Mouse (Mus musculus) heart, postnatal 4 days (tissue): ENCODE results near the gene Olfr1036. TPM values are rescaled to one million over a fixed set of nuclear protein-coding genes. Genes with fewer than 3 reads are reported as not detected.
"Not testable (repeated sequence)": the region's sequence is repeated elsewhere in the genome, so short reads cannot be mapped to it uniquely, and the experiment has no call there.

Experiments used
- DNase-seq: peaks from one replicate; pipeline ENCODE4 v3.0.0; 2021
- total RNA-seq, 2 experiments: library from RNA; stranded (reverse); gene quantifications; 2 replicates each; pipeline ENCODE4 v1.2.3; 2021

The Olfr1036 gene
- not detected for total RNA-seq

DNA sequence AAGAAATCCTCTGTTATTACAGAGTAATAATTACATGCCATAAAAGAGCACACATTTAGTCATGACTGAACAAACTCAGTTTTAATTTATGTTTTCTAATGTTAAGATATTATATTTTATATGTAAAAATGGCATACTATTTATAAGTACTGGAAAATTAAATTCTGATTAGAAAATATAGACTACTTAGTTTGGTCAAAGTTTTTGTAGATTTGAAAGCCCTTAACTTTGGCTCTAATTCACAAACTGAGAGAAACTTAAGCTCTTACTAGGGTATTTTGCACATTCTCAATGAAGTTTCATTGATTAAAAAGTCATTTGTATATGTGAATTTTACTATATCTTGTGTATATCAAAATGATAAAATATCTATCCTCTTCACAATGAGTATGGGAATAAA, at the start of gene Olfr1036:
Gene Olfr1036 (plus strand): TSS at position 301 of the 400 bp plus-strand sequence.
- DNase-seq: not testable (repeated sequence)

DNA sequence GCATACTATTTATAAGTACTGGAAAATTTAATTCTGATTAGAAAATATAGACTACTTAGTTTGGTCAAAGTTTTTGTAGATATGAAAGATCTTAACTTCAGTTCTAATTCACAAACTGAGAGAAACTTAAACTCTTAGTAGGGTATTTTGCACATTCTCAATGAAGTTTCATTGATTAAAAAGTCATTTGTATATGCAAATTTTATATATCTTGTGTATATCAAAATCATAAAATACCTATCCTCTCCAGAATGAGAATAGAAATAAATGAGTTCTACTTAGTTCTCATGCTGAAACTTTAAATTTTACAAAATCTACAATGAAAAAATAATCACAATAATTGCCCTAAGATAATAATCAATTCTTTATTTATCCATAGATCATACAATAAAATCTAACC, 28.2 kb upstream of the Olfr1036 start, which contains the start of gene Olfr1034:
Gene Olfr1034 (plus strand): TSS at position 301 of the 400 bp plus-strand sequence.
- no peak for DNase-seq

DNA sequence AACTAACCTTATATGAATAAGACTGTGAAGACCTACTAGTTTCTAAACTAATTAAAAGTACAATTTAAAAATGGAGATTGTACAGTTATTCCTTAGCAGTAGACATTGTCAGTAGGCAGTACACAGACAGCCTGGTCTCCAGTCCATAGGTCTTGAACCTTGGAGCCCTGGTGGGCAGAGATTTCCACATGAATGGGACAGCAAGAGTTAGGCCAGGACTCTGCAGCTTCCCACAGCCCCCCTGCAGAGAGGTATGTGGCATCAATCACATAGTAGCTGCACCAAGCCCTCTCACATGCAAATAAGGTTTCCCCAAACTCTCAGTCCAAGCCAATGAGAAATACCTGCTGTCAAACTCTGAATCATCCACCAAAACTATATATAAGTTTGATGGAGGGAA, 23.0 kb upstream of the Olfr1036 start:
- DNase-seq: not testable (repeated sequence)

DNA sequence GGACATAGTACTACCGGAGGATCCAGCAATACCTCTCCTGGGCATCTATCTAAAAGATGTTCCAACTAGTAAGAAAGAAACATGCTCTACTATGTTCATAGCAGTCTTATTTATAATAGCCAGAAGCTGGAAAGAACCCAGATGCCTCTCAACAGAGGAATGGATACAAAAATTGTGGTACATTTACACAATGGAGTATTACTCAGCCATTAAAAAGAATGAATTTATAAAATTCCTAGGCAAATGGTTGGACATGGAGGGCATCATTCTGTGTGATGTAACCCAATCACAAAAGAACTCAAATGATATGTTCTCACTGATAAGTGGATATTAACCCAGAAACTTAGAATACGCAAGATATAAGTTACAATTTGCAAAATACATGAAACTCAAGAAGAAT, 10.0 kb upstream of the Olfr1036 start:
- not testable (repeated sequence) for DNase-seq

DNA sequence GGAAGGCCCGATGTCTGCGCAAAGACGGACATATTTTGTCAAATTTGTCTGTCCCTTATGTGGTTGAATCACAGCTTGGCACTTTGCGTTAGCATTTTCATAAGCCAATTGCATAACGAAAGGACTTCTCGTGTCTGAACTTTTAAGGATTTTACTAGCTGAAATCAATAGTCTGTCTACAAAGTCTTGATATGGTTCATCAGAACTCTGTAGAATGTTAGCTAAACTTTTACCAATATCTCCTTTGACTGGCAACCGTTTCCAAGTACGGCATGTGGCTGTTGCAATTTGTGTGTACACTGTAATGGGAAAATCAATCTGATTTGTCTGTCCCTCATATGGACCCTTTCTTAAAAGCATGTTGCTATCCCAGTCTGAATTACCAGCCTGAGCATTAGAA, 3.6 kb upstream of the Olfr1036 start:
- DNase-seq: no peak

DNA sequence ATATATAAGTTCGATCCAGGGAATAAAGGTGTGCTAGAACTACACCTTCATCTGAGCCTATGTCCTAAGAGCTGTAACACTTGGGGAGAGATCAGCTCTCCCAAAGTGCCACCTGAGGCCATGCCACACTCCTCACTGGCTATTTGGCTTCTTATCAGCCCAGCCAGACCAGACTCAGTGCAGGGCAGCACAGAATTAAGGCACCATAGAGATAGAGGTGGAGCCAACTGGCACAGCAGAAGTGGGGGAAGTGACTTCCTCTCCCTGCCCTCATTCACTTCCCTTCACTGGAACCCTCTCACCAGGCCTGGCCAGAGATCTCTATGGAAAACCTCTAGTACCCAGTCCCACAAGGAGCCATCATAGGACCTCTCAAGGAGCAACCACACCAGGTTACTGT, 6.7 kb downstream of the Olfr1036 start:
- DNase-seq: not testable (repeated sequence)

DNA sequence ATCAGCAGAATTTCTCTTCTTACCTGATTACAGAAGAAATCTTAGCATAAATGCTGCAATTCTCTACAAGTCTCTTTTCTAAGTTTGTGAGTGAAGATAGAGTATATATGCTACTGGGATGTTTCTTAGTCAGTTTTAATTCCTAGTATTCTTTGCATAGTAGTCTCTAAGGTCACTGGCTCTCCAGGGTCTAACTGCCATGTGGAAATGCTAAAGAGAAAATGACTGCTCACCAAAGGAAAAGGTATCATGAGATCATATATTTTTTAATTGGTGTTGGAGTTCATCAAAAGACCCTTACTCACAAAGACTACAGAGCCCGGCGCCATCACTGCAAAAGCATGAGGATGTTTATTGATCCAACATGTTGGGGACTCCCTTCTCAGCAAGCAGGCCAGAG, 13.5 kb downstream of the Olfr1036 start, which contains the start of gene Olfr1037:
Gene Olfr1037 (minus strand): TSS at position 101 of the 400 bp plus-strand sequence.
- no peak for DNase-seq

Other genes with a start within 250 kb of the Olfr1036 start
- not detected for gene Olfr1019, start 228.5 kb upstream of the Olfr1036 start, total RNA-seq
- gene Olfr1020, start 227.0 kb upstream of the Olfr1036 start, total RNA-seq: not detected
- gene Olfr1022, start 205.4 kb upstream of the Olfr1036 start, total RNA-seq: not detected
- gene Olfr1023, start 188.4 kb upstream of the Olfr1036 start, total RNA-seq: not detected
- not detected for gene Olfr1024, start 168.9 kb upstream of the Olfr1036 start, total RNA-seq
- gene Olfr1025-ps1, start 158.8 kb upstream of the Olfr1036 start, total RNA-seq: not detected
- not detected for gene Olfr1026, start 152.4 kb upstream of the Olfr1036 start, total RNA-seq
- not detected for gene Olfr1028, start 123.6 kb upstream of the Olfr1036 start, total RNA-seq
- gene Olfr1029, start 100.1 kb upstream of the Olfr1036 start, total RNA-seq: not detected
- gene Olfr1030, start 94.7 kb upstream of the Olfr1036 start, total RNA-seq: not detected
- gene Olfr1031, start 83.7 kb upstream of the Olfr1036 start, total RNA-seq: not detected
- gene Olfr1032, start 68.5 kb upstream of the Olfr1036 start, total RNA-seq: not detected
- 1 to 10 TPM in 1 of 2 experiments, under 1 TPM in 1; 0.43 to 1.1 TPM for gene Olfr1033, start 53.4 kb upstream of the Olfr1036 start, total RNA-seq
- under 1 TPM in 1 of 2 experiments, not detected in 1; 0.07 TPM for gene Olfr1034, start 28.1 kb upstream of the Olfr1036 start, total RNA-seq
- gene Olfr1037, start 13.4 kb downstream of the Olfr1036 start, total RNA-seq: not detected
- not detected for gene Olfr1039, start 61.9 kb downstream of the Olfr1036 start, total RNA-seq
- not detected for gene Olfr1040, start 72.7 kb downstream of the Olfr1036 start, total RNA-seq
- gene Olfr1042, start 87.8 kb downstream of the Olfr1036 start, total RNA-seq: not detected
- gene Olfr1043, start 93.5 kb downstream of the Olfr1036 start, total RNA-seq: not detected
- not detected for gene Olfr1044, start 103.8 kb downstream of the Olfr1036 start, total RNA-seq
- not detected for gene Olfr52, start 111.7 kb downstream of the Olfr1036 start, total RNA-seq
- not detected for gene Olfr1045, start 129.0 kb downstream of the Olfr1036 start, total RNA-seq
- not detected for gene Olfr1046, start 145.3 kb downstream of the Olfr1036 start, total RNA-seq
- gene Olfr1047, start 157.4 kb downstream of the Olfr1036 start, total RNA-seq: not detected
- not detected for gene Olfr1048, start 166.3 kb downstream of the Olfr1036 start, total RNA-seq
- not detected for gene Olfr1049, start 184.3 kb downstream of the Olfr1036 start, total RNA-seq
- gene Olfr1051, start 205.1 kb downstream of the Olfr1036 start, total RNA-seq: not detected
- not detected for gene Olfr1052, start 218.5 kb downstream of the Olfr1036 start, total RNA-seq
- not detected for gene Olfr1053, start 241.3 kb downstream of the Olfr1036 start, total RNA-seq